In the genomic region with DNA sequence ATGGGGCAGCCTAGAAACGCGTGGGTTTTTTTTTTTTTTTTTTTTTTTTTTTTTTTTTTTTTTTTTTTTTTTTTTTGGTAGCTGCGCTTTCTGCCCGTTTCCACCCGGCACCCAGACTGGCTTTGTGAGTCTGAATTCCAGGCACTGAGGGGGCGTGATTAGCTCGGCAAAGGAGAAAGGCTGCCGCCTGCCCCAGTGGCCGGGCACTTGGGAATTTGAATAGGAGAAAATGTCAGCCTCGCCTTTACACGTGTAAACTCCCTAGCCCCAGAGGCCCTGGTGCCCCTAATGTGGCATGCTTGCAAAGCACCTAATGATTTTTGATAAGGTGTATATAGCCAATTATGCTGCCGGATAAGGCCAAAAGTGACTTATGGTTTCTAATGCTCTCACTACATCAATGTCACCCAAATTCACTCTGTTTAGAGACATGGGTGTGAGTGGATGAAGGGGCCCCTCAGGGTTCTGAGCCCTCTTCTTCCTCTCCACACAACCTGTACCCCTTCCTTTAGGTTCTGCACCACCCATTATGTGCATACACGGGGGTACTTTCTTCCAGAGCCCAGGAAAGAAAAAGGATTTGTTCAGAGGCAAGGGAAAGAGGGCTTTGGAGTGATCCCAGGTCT, we compare ENCODE assay signal across 21 mouse cellular contexts. TPM values are rescaled to one million over a fixed set of nuclear protein-coding genes. Genes with fewer than 3 reads are reported as not detected.
A peak's percentile ranks its signal among the peaks of the same experiment; 100 is the strongest.
DNase-seq lines count a peak whose midpoint lies in the region; ATAC-seq and TF ChIP-seq lines count a peak whose summit lies in the region.
"Had no signal": no experiment of that assay in that cellular context is flagged by ENCODE, and none has a peak within 500 bp of the region (broad histone marks: within the 10 kb centered on the region; RNA-seq: fewer than 3 reads in every experiment).

No protein-coding gene starts in this region.

- peaks cover 39% of the 10 kb centered on the region for H3K4me1 ChIP-seq in forebrain, embryonic 13.5 days
- peaks cover 20% of the 10 kb centered on the region for H3K4me1 ChIP-seq in hindbrain, embryonic 15.5 days (replicated peaks)
- peaks cover 24% of the 10 kb centered on the region for H3K4me1 ChIP-seq in midbrain, embryonic 15.5 days

- no peak overlapping the region; the same call in 1 of the 2 replicates for H3K27ac ChIP-seq in forebrain, embryonic 13.5 days
- peak overlapping the region; percentile 85 for H3K27ac ChIP-seq in hindbrain, embryonic 15.5 days (replicated peaks)
- H3K27ac ChIP-seq in midbrain, embryonic 15.5 days = peak overlapping the region; percentile 81
- H3K27ac ChIP-seq: embryonic facial prominence, embryonic 12.5 days; heart, embryonic 15.5 days; intestine, embryonic 15.5 days; limb, embryonic 12.5 days; liver, embryonic 15.5 days had no signal

- H3K9me3 ChIP-seq in forebrain, embryonic 13.5 days (replicated peaks) = no peaks in the 10 kb centered on the region
- no peaks in the 10 kb centered on the region for H3K9me3 ChIP-seq in hindbrain, embryonic 15.5 days
- no peaks in the 10 kb centered on the region for H3K9me3 ChIP-seq in midbrain, embryonic 15.5 days
- H3K9me3 ChIP-seq: embryonic facial prominence, embryonic 12.5 days; heart, embryonic 15.5 days; intestine, embryonic 15.5 days; limb, embryonic 12.5 days; liver, embryonic 15.5 days had no signal

- TF ChIP-seq POLR2A in brain, embryonic 14.5 days (IDR thresholded peaks at IDR 0.05; ENCODE audit: borderline replicate concordance, extremely low read depth, insufficient read depth, insufficient read length, poor library complexity, severe bottlenecking) = no peak

- intact Hi-C loops in heart, postnatal 36 days (cut with DNase I) = no loop called here

- H3K9ac ChIP-seq in forebrain, embryonic 13.5 days = peak overlapping the region; percentile 67
- H3K9ac ChIP-seq in hindbrain, embryonic 15.5 days = peak overlapping the region; percentile 60
- H3K9ac ChIP-seq in midbrain, embryonic 15.5 days = peak overlapping the region; percentile 60
- H3K9ac ChIP-seq: embryonic facial prominence, embryonic 12.5 days; heart, embryonic 15.5 days; intestine, embryonic 15.5 days; limb, embryonic 12.5 days; liver, embryonic 15.5 days had no signal

- peak overlapping the region; percentile 68 for H3K4me2 ChIP-seq in forebrain, embryonic 13.5 days
- peak overlapping the region; percentile 69 for H3K4me2 ChIP-seq in hindbrain, embryonic 15.5 days
- peak overlapping the region; percentile 54 for H3K4me2 ChIP-seq in midbrain, embryonic 15.5 days
- H3K4me2 ChIP-seq: embryonic facial prominence, embryonic 12.5 days; heart, embryonic 15.5 days; intestine, embryonic 15.5 days; limb, embryonic 12.5 days; liver, embryonic 15.5 days had no signal

- peak; percentile 50 for DNase-seq in brain, embryonic 14.5 days (ENCODE audit: low read depth)
- DNase-seq in cerebellum, adult 8-10 months = no peak
- DNase-seq in heart, postnatal 36 days = no peak
- no peak for DNase-seq in cerebellum, postnatal 36 days
- no peak for DNase-seq in cerebellum, adult 9-11 months
- DNase-seq: B cell, adult 2 months; kidney, postnatal 14 days; layer of hippocampus, postnatal 36 days; lung, postnatal 14 days; right cerebral cortex, postnatal 25 days; thymus, adult 2 months had no signal

- ATAC-seq in forebrain, embryonic 13.5 days = no peak
- ATAC-seq in hindbrain, embryonic 15.5 days (ENCODE audit: low FRiP score, low read depth) = no peak
- no peak for ATAC-seq in midbrain, embryonic 15.5 days (replicated peaks)
- ATAC-seq: intestine, embryonic 15.5 days had no signal

- no peak for TF ChIP-seq CTCF in brain, embryonic 14.5 days (IDR thresholded peaks at IDR 0.05; ENCODE audit: borderline replicate concordance, extremely low read depth, insufficient read depth, insufficient read length)

- no peaks in the 10 kb centered on the region for H3K36me3 ChIP-seq in forebrain, embryonic 13.5 days (ENCODE audit: poor library complexity, severe bottlenecking)
- no peaks in the 10 kb centered on the region for H3K36me3 ChIP-seq in hindbrain, embryonic 15.5 days
- no peaks in the 10 kb centered on the region for H3K36me3 ChIP-seq in midbrain, embryonic 15.5 days (replicated peaks)
- H3K36me3 ChIP-seq: embryonic facial prominence, embryonic 12.5 days; heart, embryonic 15.5 days; intestine, embryonic 15.5 days; limb, embryonic 12.5 days; liver, embryonic 15.5 days had no signal

- WGBS in forebrain, embryonic 13.5 days = 1% methylated on average over 13 of the region's 13 CpGs
- WGBS in hindbrain, embryonic 15.5 days = under 1% methylated on average over 13 of the region's 13 CpGs
- under 1% methylated on average over 13 of the region's 13 CpGs for WGBS in midbrain, embryonic 15.5 days

- H3K27me3 ChIP-seq in forebrain, embryonic 13.5 days = peaks cover 99% of the 10 kb centered on the region
- peaks cover 47% of the 10 kb centered on the region for H3K27me3 ChIP-seq in hindbrain, embryonic 15.5 days
- H3K27me3 ChIP-seq in midbrain, embryonic 15.5 days (replicated peaks) = peaks cover 60% of the 10 kb centered on the region

- H3K4me3 ChIP-seq in forebrain, embryonic 13.5 days = peak overlapping the region; percentile 44
- peak overlapping the region; percentile 48 for H3K4me3 ChIP-seq in hindbrain, embryonic 15.5 days
- peak overlapping the region; percentile 46 for H3K4me3 ChIP-seq in midbrain, embryonic 15.5 days
- H3K4me3 ChIP-seq: embryonic facial prominence, embryonic 12.5 days; heart, embryonic 15.5 days; intestine, embryonic 15.5 days; limb, embryonic 12.5 days; liver, embryonic 15.5 days had no signal

RNA-seq across cellular contexts. Expression of a gene that starts 1.7 kb away (rescaled TPM):
- 9.3 and 30.0 TPM in 2 replicates for polyA plus RNA-seq in brain, embryonic 14.5 days (2012; rRNA removed)
- polyA plus RNA-seq in forebrain, embryonic 13.5 days (2015; fragmentation: Nextera tagmentation; extraction: Ambion mirVana) = 9.6 and 16.0 TPM in 2 replicates
- 26.3 and 31.4 TPM in 2 replicates for polyA plus RNA-seq in hindbrain, embryonic 15.5 days (2015; fragmentation: Nextera tagmentation; extraction: Ambion mirVana)
- 36.8 and 41.5 TPM in 2 replicates for polyA plus RNA-seq in midbrain, embryonic 15.5 days (2015; fragmentation: Nextera tagmentation; extraction: Ambion mirVana)
- not detected for total RNA-seq in heart, postnatal 36 days (2021)
- total RNA-seq: gastrocnemius, postnatal 4 days; MEL had no signal
- polyA plus RNA-seq: heart, embryonic 15.5 days; intestine, embryonic 15.5 days; limb, embryonic 12.5 days; liver, embryonic 15.5 days had no signal

RNA-seq across cellular contexts. Expression of a gene that starts 39.4 kb away (rescaled TPM):
- polyA plus RNA-seq in brain, embryonic 14.5 days (2012; rRNA removed) = 8.6 and 8.9 TPM in 2 replicates
- polyA plus RNA-seq in forebrain, embryonic 13.5 days (2015; fragmentation: Nextera tagmentation; extraction: Ambion mirVana) = 4.8 and 5.1 TPM in 2 replicates
- polyA plus RNA-seq in hindbrain, embryonic 15.5 days (2015; fragmentation: Nextera tagmentation; extraction: Ambion mirVana) = 6.5 and 6.9 TPM in 2 replicates
- polyA plus RNA-seq in midbrain, embryonic 15.5 days (2015; fragmentation: Nextera tagmentation; extraction: Ambion mirVana) = 5.6 and 6.0 TPM in 2 replicates
- total RNA-seq in heart, postnatal 36 days (2021) = 1 to 10 TPM; 8.3 to 9.1 TPM

RNA-seq across cellular contexts. Expression of a gene that starts 43.1 kb away (rescaled TPM):
- not detected in 2 replicates for polyA plus RNA-seq in brain, embryonic 14.5 days (2012; rRNA removed)
- not detected in 2 replicates for polyA plus RNA-seq in forebrain, embryonic 13.5 days (2015; fragmentation: Nextera tagmentation; extraction: Ambion mirVana)
- not detected in 2 replicates for polyA plus RNA-seq in hindbrain, embryonic 15.5 days (2015; fragmentation: Nextera tagmentation; extraction: Ambion mirVana)
- polyA plus RNA-seq in midbrain, embryonic 15.5 days (2015; fragmentation: Nextera tagmentation; extraction: Ambion mirVana) = 0.36 TPM in 1 of 2 replicates, not detected in the other
- total RNA-seq in heart, postnatal 36 days (2021) = 1 to 10 TPM; 1.2 to 2.2 TPM
- total RNA-seq: gastrocnemius, postnatal 4 days; layer of hippocampus, postnatal 36 days; MEL had no signal
- polyA plus RNA-seq: embryonic facial prominence, embryonic 12.5 days; heart, embryonic 15.5 days; intestine, embryonic 15.5 days; limb, embryonic 12.5 days had no signal
